Mouse (Mus musculus) neural tube, embryonic 13.5 days (tissue): ENCODE measurements around the gene Otud7b. TPM values are rescaled to one million over a fixed set of nuclear protein-coding genes. Genes with fewer than 3 reads are reported as not detected.

Source experiments
- ATAC-seq: fragments of 200-750 bp; cut with Nextera tagmentation; 2 replicates; pipeline ENCODE4 v1.8.0; 2017; ENCODE audit warnings: low read depth, mild to moderate bottlenecking, moderate TSS enrichment, moderate library complexity
- H3K27ac ChIP-seq: fragments of 300-500 bp; sonication (generic); replicated peaks from 2 replicates; pipeline ENCODE4 v1.5.1; 2015; ENCODE audit warnings: moderate library complexity, mild to moderate bottlenecking, inconsistent platforms
- H3K27me3 ChIP-seq: fragments of 300-500 bp; sonication (generic); 2 replicates; pipeline ENCODE4 v1.6.1; 2015; ENCODE audit warnings: mild to moderate bottlenecking, inconsistent platforms
- H3K36me3 ChIP-seq: fragments of 300-500 bp; sonication (generic); 2 replicates; pipeline ENCODE4 v1.6.1; 2015; ENCODE audit warnings: mild to moderate bottlenecking, inconsistent platforms
- H3K4me1 ChIP-seq: fragments of 300-500 bp; sonication (generic); replicated peaks from 2 replicates; pipeline ENCODE4 v1.6.1; 2015; ENCODE audit warnings: inconsistent platforms
- H3K4me2 ChIP-seq: fragments of 300-500 bp; sonication (generic); 2 replicates; pipeline ENCODE4 v1.6.1; 2015; ENCODE audit warnings: inconsistent platforms, mild to moderate bottlenecking, moderate library complexity
- H3K4me3 ChIP-seq: fragments of 300-500 bp; sonication (generic); 2 replicates; pipeline ENCODE4 v1.5.1; 2015; ENCODE audit warnings: mild to moderate bottlenecking, inconsistent platforms
- H3K9ac ChIP-seq: fragments of 300-500 bp; sonication (generic); 2 replicates; pipeline ENCODE4 v1.6.1; 2015; ENCODE audit warnings: moderate library complexity, mild to moderate bottlenecking, inconsistent platforms
- H3K9me3 ChIP-seq: fragments of 300-500 bp; sonication (generic); 2 replicates; pipeline ENCODE4 v1.6.1; 2016; ENCODE audit warnings: inconsistent platforms
- WGBS: fragments of 180-500 bp; shearing (Covaris S2); methylation state at CpG from one replicate; pipeline ENCODE4 v1.1.7; 2015; 5-methylcytosine and 5-hydroxymethylcytosine counted together
- polyA plus RNA-seq: library from polyadenylated mRNA; unstranded; fragments of >200 nt; fragmentation: Nextera tagmentation; extraction: Ambion mirVana; gene quantifications from 2 replicates; pipeline ENCODE4 v1.2.1, GENCODE M21; 2015

The Otud7b gene
- polyA plus RNA-seq, 1 experiment from 2014 or later: 9.4 TPM

- WGBS: 85% methylated on average over 4 of the region's 4 CpGs
- Histone ChIP-seq H3K36me3 (no peaks in the 10 kb centered on the region), H3K4me2 (no peak overlapping the region), H3K9me3 (no peaks in the 10 kb centered on the region), H3K4me3 (no peak overlapping the region), H3K27me3 (no peaks in the 10 kb centered on the region), H3K4me1 (no peaks in the 10 kb centered on the region), H3K27ac (no peak overlapping the region), H3K9ac (no peak overlapping the region)
- ATAC-seq: no peak
Observed at GRCm38 (mm10) chr3:96087801-96088200, 16.5 kb upstream of the Otud7b start.

DNA sequence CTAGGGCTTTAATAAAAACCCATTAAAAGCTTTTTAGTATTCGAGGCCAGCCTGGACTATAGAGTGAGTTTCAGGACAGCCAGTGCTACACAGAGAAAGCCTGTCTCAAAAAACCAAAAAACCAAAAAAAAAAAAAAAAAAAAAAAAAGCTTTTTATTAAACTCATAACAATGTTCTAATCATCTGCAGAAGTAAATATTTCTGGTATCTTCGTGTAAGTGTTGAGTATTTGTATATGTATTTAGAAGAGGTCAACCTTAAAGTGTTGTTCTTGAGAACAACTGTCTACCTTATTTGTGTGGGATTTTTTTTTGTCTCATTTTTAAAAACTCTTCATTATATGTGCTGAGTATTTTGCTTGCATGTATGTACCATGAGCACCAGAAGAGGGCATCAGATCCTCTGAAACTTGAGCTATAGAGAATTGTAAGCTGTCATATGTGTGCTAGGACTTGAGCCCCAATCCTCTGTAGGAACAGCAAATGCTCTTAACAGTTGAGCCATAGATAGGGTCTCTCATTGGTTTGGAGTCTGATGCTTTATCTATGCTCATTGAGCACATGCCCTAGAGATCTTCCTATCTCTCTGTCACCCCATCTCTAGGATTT, 14.3 kb upstream of the Otud7b start:
- Histone ChIP-seq H3K4me2 (no peak overlapping the region), H3K9ac (no peak overlapping the region), H3K4me1 (no peaks in the 10 kb centered on the region), H3K9me3 (no peaks in the 10 kb centered on the region), H3K36me3 (no peaks in the 10 kb centered on the region), H3K4me3 (no peak overlapping the region), H3K27ac (no peak overlapping the region), H3K27me3 (no peaks in the 10 kb centered on the region)
- no peak for ATAC-seq
- WGBS: 62% methylated on average over 2 of the region's 2 CpGs

- Histone ChIP-seq H3K4me1 (no peaks in the 10 kb centered on the region), H3K27ac (no peak overlapping the region), H3K4me2 (no peak overlapping the region), H3K36me3 (no peaks in the 10 kb centered on the region), H3K9ac (no peak overlapping the region), H3K9me3 (no peaks in the 10 kb centered on the region), H3K27me3 (no peaks in the 10 kb centered on the region), H3K4me3 (no peak overlapping the region)
- WGBS: 78% methylated on average over 2 of the region's 2 CpGs
- no peak for ATAC-seq
Observed at GRCm38 (mm10) chr3:96091146-96091545, 13.2 kb upstream of the Otud7b start.

GRCm38 (mm10) chr3:96091966-96092365, 12.4 kb upstream of the Otud7b start:
- no peaks in the 10 kb centered on the region for H3K27me3 ChIP-seq
- no peak for ATAC-seq
- no peak overlapping the region for H3K4me3 ChIP-seq
- no peaks in the 10 kb centered on the region for H3K36me3 ChIP-seq
- 48% methylated on average over 6 of the region's 6 CpGs for WGBS
- no peaks in the 10 kb centered on the region for H3K4me1 ChIP-seq
- no peak overlapping the region for H3K27ac ChIP-seq
- H3K9ac ChIP-seq: no peak overlapping the region
- no peak overlapping the region for H3K4me2 ChIP-seq
- no peaks in the 10 kb centered on the region for H3K9me3 ChIP-seq

- 69% methylated on average over 13 of the region's 13 CpGs for WGBS
- ATAC-seq: no peak
- H3K27me3 ChIP-seq: no peaks in the 10 kb centered on the region
- H3K4me2 ChIP-seq: no peak overlapping the region
- no peaks in the 10 kb centered on the region for H3K4me1 ChIP-seq
- H3K4me3 ChIP-seq: no peak overlapping the region
- H3K27ac ChIP-seq: no peak overlapping the region
- H3K9me3 ChIP-seq: no peaks in the 10 kb centered on the region
- no peak overlapping the region for H3K9ac ChIP-seq
- H3K36me3 ChIP-seq: no peaks in the 10 kb centered on the region
Observed at GRCm38 (mm10) chr3:96093509-96093908, 10.8 kb upstream of the Otud7b start.

- Histone ChIP-seq H3K27ac (no peak overlapping the region), H3K4me3 (no peak overlapping the region), H3K4me2 (no peak overlapping the region), H3K9me3 (no peaks in the 10 kb centered on the region), H3K4me1 (no peaks in the 10 kb centered on the region), H3K36me3 (no peaks in the 10 kb centered on the region), H3K27me3 (no peaks in the 10 kb centered on the region), H3K9ac (no peak overlapping the region)
- ATAC-seq: no peak
- WGBS: 88% methylated on average over 13 of the region's 13 CpGs
Observed at GRCm38 (mm10) chr3:96094203-96094602, 10.1 kb upstream of the Otud7b start.

DNA sequence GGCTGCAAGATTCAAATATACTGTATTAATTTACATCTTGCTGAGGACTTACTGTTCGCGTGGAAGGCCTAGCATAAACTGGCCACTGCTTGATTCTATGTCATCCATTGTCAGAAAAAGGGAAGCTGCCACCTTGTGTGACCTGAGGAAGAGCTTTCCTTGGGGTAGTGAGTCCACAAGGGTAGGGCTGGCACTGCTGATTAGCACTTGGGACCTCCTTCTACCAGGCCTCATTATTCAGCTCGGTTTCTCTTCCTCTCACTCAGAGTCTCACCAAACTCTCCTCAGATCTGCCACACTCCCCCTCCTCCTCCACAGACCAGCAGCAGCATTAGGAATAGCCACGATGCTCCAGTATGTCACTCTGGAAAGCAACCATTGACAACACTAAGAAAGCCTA, 6.2 kb upstream of the Otud7b start:
- WGBS: 73% methylated on average over 4 of the region's 4 CpGs
- Histone ChIP-seq H3K4me1 (peaks cover 8% of the 10 kb centered on the region), H3K9ac (no peak overlapping the region), H3K27me3 (no peaks in the 10 kb centered on the region), H3K36me3 (no peaks in the 10 kb centered on the region), H3K27ac (no peak overlapping the region), H3K4me3 (no peak overlapping the region), H3K9me3 (no peaks in the 10 kb centered on the region), H3K4me2 (no peak overlapping the region)
- ATAC-seq: no peak

DNA sequence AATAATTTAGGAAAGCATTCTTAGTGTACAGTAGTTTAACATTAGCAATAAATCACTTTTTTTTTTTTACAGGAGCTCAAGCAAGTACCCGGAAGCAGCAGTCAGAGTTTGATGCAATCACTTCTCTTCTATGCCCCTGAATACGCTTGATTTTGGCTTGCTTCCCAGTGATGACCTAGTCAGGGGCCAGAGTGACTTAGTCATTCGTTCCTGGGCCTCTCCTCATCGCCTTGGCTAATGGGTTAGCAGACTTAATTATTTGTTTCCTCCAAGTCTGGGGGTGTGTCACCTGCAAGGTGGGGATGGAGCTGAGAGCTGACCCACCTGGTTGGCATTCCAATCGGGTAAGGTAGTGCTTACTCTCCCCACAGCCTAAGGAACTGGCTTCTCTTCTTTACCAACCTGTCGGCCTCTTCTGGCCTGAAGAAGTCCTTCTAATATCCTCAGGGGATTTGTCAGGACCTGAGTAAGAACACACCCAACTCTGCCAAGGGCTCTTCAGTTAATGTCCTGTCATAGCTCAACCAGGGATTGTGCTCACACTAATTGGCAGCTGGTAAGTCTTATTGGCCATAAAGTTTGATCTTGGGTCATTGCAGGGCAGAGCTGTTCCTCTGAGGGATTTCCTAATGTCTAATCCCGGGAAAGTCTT, 5.6 kb upstream of the Otud7b start:
- WGBS: 66% methylated on average over 7 of the region's 7 CpGs
- Histone ChIP-seq H3K27me3 (no peaks in the 10 kb centered on the region), H3K4me2 (no peak overlapping the region), H3K9ac (no peak overlapping the region), H3K4me1 (peaks cover 12% of the 10 kb centered on the region), H3K4me3 (no peak overlapping the region), H3K36me3 (no peaks in the 10 kb centered on the region), H3K9me3 (no peaks in the 10 kb centered on the region), H3K27ac (no peak overlapping the region)
- ATAC-seq: no peak

DNA sequence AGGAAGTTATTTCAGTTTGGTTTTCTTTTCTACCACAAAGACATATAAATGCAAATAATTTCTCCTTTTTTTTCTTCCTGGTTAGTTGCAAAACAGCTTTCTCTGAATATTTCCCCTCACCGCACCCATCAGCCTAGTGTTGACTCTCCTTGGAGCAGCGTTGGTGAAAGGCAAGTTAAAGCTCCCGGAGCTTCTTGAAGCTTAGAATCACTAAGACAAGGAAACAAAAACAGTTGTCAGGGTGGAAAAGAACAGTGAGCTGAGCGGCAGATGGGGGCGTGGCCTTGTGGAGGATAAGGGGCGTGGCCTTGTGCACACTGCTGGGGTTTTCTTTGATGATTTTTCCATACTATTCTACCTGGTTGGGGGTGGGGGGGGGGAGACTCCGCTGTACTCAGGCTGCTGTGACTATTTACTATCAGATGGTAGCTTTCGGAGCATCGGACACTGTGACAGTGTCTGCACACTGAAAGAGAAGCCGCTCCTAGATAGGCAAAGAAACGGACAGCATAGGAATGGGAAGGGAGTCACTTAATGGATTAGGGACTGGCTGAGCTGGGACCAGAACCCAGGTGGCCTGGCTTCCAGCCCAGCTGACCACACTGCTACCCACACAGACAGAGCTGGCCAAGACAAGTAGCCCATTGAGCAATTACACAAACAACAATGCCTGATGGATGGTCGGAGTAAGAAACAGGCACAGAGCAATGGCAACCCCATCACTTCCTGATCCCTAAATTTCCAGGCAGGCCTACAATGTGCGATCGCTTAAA, 2.0 kb upstream of the Otud7b start:
- ATAC-seq: no peak
- H3K4me3 ChIP-seq: peak overlapping the region; percentile 20
- WGBS: 19% methylated on average over 14 of the region's 14 CpGs

DNA sequence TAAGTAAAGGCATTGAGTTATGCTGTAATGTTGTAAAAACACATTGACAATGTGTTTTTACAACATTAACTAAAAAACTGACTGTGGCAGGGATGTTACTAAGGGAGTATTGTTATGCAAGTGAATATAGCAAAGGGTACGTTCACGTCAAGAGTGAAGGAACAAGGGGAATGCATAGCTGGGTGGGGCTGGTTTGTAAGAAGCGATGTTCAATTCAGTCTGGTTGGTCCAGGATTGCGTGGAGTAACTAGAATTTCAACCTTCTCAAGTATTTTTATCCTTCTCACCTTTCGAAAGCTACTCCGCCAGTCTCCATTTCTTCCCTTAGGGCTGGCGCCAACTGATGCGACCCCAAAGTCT, 446 bp upstream of the Otud7b start:
- peak overlapping the region; percentile 84 for H3K27ac ChIP-seq
- H3K9me3 ChIP-seq: no peaks in the 10 kb centered on the region
- H3K9ac ChIP-seq: peak overlapping the region; percentile 94
- no peaks in the 10 kb centered on the region for H3K36me3 ChIP-seq
- no peaks in the 10 kb centered on the region for H3K27me3 ChIP-seq
- 4% methylated on average over 8 of the region's 8 CpGs for WGBS
- ATAC-seq: no peak
- H3K4me3 ChIP-seq: peak overlapping the region; percentile 89
- H3K4me1 ChIP-seq: peaks cover 50% of the 10 kb centered on the region
- H3K4me2 ChIP-seq: peak overlapping the region; percentile 93

More for the DNA sequence above, 2.0 kb upstream of the Otud7b start:
- no peak overlapping the region for H3K9ac ChIP-seq
- no peaks in the 10 kb centered on the region for H3K27me3 ChIP-seq
- no peaks in the 10 kb centered on the region for H3K9me3 ChIP-seq
- 0 out of 2 replicates have a peak overlapping the region, but pooled peaks have one; percentile 6 for H3K27ac ChIP-seq
- peak overlapping the region; percentile 48 for H3K4me2 ChIP-seq
- no peaks in the 10 kb centered on the region for H3K36me3 ChIP-seq
- H3K4me1 ChIP-seq: peaks cover 40% of the 10 kb centered on the region

- H3K4me2 ChIP-seq: peak overlapping the region; percentile 93
- WGBS: 8% methylated on average over 10 of the region's 10 CpGs
- peaks cover 50% of the 10 kb centered on the region for H3K4me1 ChIP-seq
- no peaks in the 10 kb centered on the region for H3K9me3 ChIP-seq
- peak; percentile 44; the same call in 1 of the 2 replicates for ATAC-seq
- H3K27ac ChIP-seq: peak overlapping the region; percentile 84; the same call in 1 of the 2 replicates
- H3K27me3 ChIP-seq: no peaks in the 10 kb centered on the region
- no peaks in the 10 kb centered on the region for H3K36me3 ChIP-seq
- peak overlapping the region; percentile 94 for H3K9ac ChIP-seq
- peak overlapping the region; percentile 89 for H3K4me3 ChIP-seq
Observed at GRCm38 (mm10) chr3:96105232-96105747, 963 bp downstream of the Otud7b start.

DNA sequence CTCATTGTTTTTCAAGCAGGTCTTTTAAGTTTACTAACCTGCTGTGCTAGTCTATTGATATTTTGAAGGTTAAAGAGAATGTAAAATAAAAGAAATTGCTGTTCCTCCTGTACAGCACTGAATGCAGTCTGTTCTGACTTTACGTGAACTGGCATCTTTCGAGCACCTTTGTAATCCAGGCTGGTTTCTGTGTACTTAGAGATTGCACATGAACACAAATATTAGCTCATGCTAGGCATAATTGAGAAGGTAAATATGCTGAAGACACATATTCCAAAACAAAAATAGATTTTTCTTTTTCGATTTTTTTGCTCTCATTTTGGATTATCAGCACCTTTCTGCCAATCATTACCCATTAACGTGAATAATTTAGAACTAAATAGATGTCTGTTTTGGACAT, 1.8 kb downstream of the Otud7b start:
- 93% methylated on average over 4 of the region's 4 CpGs for WGBS
- H3K4me2 ChIP-seq: peak overlapping the region; percentile 93
- no peak for ATAC-seq
- H3K36me3 ChIP-seq: no peaks in the 10 kb centered on the region
- H3K4me3 ChIP-seq: no peak overlapping the region
- peaks cover 50% of the 10 kb centered on the region for H3K4me1 ChIP-seq
- H3K27me3 ChIP-seq: no peaks in the 10 kb centered on the region
- H3K27ac ChIP-seq: no peak overlapping the region
- H3K9me3 ChIP-seq: no peaks in the 10 kb centered on the region
- no peak overlapping the region for H3K9ac ChIP-seq
